Mouse (Mus musculus): ENCODE data around the gene Zdhhc19. TPM values are rescaled to one million over a fixed set of nuclear protein-coding genes. Genes with fewer than 3 reads are reported as not detected.

The Zdhhc19 gene
- total RNA-seq, 2 experiments from 2014 or later: not detected

DNA sequence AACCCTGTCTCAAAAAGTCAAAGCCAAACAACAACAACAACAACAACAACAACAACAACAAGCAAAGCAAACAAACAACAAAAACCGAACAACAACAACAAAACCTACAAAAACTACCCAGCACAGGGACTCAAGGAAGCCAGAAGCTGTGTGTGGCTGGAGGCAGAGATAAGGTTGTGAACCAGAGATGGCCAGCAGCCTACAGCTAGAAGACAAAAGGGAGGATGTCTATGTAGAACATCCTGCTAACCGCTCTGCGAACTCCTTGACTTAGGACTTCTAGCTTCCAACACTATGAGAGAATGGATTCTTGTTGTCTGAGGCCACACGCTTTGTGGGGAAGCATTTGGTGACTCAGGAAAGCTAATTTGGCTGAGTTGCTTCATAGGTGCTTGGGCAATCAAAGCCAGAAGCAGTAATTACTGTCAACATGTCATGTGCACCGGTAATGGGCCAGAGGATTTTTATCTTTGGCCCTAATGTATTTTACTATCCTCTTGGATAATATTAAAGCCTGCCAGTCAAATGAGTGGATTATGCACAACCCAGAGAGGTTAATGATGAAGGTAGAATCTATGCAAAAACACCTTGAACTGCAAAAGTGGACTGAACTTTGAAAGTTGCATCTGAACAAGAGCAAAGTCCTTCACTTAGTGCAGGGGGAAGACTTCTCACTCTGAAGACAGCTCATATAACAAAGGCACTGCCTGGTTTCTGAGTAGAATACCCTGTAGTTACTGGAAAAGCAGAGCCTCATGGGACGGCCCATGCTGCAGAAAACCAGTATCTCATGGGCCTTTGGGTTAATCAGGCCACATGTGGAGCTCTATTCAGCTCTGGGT is 45.5 kb downstream of the Zdhhc19 start:
- peak; percentile 90 for ATAC-seq (replicated peaks; ENCODE audit: low FRiP score, poor library complexity, severe bottlenecking)

DNA sequence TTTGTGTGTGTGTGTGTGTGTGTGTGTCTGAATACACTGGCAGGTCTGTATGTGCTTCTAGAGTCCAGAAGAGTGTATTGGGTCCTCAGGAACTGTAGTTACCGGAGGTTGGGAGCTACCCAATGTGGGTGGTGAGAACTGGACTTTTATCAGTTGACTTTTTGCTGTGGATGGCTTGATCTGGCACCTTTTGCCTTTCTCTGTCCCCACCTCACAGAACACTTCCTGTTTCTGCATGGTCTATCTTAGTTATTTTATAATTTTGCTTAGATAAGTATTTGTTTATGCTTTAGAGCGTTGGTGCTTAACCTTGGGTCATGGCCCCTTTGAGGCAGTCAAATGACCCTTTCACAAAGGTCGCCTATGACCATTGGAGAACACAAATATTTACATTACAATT is 47.4 kb downstream of the Zdhhc19 start:
- ATAC-seq (replicated peaks; ENCODE audit: low FRiP score, poor library complexity, severe bottlenecking): no peak

- peak; percentile 57; the same call in 1 of the 2 replicates for ATAC-seq (replicated peaks; ENCODE audit: low FRiP score, poor library complexity, severe bottlenecking)
Observed at GRCm38 (mm10) chr16:32547156-32548068, 51.3 kb downstream of the Zdhhc19 start.

- ATAC-seq (replicated peaks; ENCODE audit: low FRiP score, poor library complexity, severe bottlenecking): no peak
Observed at GRCm38 (mm10) chr16:32550084-32550483, 54.0 kb downstream of the Zdhhc19 start.

DNA sequence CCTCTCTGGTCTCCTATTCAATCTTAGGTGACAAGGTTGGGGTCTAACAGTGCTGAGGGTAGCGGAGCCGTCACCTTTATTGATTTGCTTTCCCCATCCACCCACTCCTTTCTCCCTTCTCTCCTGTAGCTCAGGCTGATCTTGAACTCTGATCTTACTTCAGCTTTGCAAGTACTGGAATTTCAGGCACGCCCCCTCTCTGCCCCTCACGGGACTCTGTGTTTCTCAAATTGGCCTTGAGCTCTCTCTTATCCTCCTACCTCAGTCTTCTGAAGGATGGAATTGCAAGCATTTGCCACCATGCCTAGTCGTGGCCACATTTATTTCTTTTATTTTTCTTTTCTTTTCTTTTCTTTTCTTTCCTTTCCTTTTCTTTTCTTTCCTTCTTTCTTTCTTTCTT is 54.4 kb downstream of the Zdhhc19 start:
- ATAC-seq (replicated peaks; ENCODE audit: low FRiP score, poor library complexity, severe bottlenecking): no peak

GRCm38 (mm10) chr16:32551346-32551747 is 55.3 kb downstream of the Zdhhc19 start:
- no peak for ATAC-seq (replicated peaks; ENCODE audit: low FRiP score, poor library complexity, severe bottlenecking)

DNA sequence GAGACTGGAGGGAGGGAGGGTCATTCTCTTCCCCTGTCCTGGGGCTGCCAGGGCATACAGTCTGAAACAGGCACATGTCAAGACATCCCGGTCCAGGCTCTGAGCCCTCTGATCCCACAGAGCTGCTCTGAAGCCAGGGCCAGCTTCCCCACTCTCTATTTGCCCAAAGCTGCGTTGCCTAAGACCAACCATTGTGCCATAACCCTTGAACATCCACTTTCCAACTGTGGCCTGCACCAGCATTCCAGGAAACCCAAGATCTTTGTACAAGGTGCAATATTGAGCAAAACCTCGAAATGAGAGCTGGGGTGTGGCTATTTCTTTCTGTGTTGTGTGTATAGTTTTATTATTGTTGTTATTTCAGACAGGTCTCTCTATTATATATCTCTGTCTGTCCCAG is 59.5 kb downstream of the Zdhhc19 start:
- ATAC-seq (replicated peaks; ENCODE audit: low FRiP score, poor library complexity, severe bottlenecking): no peak

- ATAC-seq (replicated peaks; ENCODE audit: low FRiP score, poor library complexity, severe bottlenecking): no peak
Observed at GRCm38 (mm10) chr16:32559493-32559892, 63.4 kb downstream of the Zdhhc19 start.

DNA sequence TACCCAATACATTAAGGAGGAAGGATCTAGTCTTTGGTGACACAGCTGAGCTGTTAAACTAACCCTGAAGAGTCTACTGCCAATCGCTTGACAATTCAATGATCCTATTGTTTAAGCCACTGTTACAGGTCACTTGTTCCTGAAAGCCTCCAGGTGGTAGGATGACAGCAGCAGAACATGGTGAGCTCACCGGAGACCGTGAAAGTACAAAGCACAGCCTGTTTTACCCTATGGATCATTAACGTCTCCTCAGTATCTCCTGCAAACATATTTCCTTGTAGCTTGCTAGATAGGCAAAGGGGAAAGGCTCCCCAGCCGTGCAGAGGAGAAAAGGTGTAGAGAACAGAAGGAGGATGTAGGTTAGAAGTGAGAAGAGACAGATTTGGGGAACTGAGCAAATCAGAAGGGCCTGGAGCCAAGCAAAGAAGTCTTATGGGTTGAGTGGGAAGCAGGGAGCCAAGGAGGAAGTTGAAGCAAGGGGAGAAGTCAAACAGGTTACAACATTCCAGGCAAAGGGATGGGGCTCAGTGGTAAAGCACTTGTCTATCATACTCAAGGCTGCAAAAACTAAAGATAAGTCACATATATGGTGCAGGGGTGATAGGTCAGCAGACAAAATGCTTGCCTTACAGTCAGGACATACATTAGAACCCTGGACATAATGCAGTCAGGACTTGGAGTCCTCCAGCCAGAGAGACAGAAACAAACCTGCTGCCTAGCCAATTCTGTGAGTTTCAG is 67.2 kb downstream of the Zdhhc19 start:
- ATAC-seq (replicated peaks; ENCODE audit: low FRiP score, poor library complexity, severe bottlenecking): no peak

GRCm38 (mm10) chr16:32567282-32567681 is 71.2 kb downstream of the Zdhhc19 start:
- no peak for ATAC-seq (replicated peaks; ENCODE audit: low FRiP score, poor library complexity, severe bottlenecking)

DNA sequence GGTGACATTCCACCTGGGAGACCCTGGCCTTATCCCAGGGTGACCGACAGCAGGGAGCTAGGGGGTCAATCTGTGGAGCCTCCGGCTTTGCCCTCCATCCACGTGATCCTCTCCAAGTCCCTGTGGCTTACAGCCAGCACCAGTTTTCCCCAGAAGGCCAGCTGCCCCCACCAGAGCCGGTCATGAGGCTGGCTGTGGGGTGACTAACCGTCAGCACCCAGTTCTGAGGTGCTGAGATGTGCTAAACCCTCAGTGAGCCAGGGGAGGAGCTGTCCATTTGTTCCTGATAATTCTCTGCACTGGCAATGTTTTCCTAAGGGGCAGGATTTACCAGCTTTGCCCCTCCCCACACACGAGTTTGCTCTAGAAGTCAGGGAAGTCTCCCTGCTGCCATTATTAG is 72.3 kb downstream of the Zdhhc19 start:
- no peak for ATAC-seq (replicated peaks; ENCODE audit: low FRiP score, poor library complexity, severe bottlenecking)

DNA sequence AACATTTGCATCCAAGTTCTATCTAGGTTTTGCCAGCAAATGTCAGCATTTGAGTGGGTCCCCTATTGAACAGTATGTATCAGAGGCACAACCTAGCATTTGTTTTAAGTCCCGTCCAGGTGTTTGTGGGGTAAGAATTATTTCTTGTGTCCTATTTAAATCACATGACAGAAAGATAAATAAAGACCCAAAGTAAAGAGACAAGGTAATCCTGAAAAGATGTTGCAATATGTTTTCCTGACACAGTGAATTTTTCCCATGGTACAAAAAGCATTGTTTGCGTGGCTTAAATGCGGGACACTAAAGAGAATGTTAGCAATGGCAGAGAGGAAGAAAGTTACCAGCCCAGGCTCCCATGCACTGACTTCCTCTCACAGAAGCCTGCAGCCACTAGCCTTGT is 74.0 kb downstream of the Zdhhc19 start:
- no peak for ATAC-seq (replicated peaks; ENCODE audit: low FRiP score, poor library complexity, severe bottlenecking)

GRCm38 (mm10) chr16:32572528-32572927 is 76.5 kb downstream of the Zdhhc19 start:
- ATAC-seq (replicated peaks; ENCODE audit: low FRiP score, poor library complexity, severe bottlenecking): no peak

DNA sequence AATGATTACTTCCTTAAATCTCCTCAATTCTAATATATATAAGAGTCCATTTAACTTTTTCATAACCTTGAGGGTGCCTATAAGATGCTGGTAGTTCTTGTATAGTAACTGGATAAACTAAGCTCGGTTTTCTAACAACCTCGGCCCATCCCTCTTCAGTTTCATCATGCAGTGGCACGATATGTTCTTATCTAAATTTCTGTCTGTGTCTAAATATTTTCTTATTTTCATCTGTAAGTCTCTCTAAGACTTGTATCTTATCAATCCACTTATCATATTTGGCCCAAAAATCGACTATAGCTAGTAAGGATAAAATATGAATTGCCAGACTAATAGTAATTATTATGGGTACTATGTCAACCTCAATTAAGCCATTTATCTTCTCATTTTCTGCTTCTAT is 90.4 kb downstream of the Zdhhc19 start:
- no peak for ATAC-seq (replicated peaks; ENCODE audit: low FRiP score, poor library complexity, severe bottlenecking)

DNA sequence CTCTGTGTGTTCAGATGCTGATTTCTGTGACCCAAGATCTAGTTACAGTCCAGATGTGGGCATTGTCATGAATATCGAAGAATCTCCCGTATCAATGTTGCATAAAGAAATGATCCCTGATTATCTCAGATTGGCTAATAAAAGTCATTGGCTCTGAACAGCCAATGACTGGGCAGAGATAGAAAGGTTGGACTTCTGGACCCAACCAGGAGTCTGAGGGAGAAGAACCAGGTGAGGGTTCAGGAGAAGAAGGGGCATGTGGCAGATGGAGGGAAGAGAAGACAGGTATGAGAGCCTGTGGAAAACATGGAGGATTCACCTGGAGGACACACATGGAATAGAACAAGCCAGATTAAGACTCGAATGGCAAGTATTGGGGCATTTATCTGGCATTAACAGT is 92.5 kb downstream of the Zdhhc19 start:
- no peak for ATAC-seq (replicated peaks; ENCODE audit: low FRiP score, poor library complexity, severe bottlenecking)

DNA sequence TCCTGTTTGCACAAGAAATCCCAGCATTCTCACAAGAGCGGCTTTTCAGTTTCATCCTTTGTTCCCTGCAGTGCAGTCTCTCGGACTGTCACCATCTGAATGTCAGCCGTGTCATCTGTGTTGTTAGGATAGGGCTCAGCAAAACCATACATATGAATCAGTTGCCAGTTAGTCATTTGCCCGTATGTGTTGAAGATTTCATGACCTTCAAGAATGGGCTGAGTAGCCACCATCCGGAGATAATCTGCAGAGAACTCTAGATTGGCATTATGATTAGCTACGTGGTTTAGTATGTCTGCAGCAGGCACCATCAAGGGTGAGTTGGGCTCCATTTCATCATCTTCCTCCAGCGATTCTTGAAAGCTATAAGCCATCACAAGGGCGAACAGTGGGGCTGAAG is 95.5 kb downstream of the Zdhhc19 start:
- ATAC-seq (replicated peaks; ENCODE audit: low FRiP score, poor library complexity, severe bottlenecking): no peak

- ATAC-seq (replicated peaks; ENCODE audit: low FRiP score, poor library complexity, severe bottlenecking): no peak
Observed at GRCm38 (mm10) chr16:32593283-32593805, 97.3 kb downstream of the Zdhhc19 start.

- no peak for ATAC-seq (replicated peaks; ENCODE audit: low FRiP score, poor library complexity, severe bottlenecking)
Observed at GRCm38 (mm10) chr16:32593916-32594315, 97.9 kb downstream of the Zdhhc19 start.

DNA sequence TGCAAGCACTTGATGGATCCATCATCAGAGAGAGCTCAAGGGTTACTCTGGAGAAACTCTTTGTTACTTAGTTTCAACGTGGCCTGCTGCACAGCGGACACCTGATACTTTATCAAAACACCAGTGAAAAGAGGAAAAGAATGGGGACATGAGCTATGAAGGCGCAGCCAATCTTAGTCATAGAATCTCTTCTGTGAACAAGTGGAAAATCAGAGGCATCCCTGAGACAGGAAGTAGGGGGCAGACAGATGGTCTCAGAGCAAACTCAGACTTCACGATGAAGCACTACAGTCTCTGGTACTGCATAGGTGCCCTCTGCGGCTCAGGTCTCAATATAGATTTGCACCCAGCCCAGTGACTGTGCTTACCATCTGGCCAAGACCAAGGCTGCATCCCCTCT is 98.6 kb downstream of the Zdhhc19 start:
- ATAC-seq (replicated peaks; ENCODE audit: low FRiP score, poor library complexity, severe bottlenecking): no peak

Data from erythroid progenitor cell, adult 5-6 weeks (primary cell).